Mouse (Mus musculus): Measurements from ENCODE around the gene Hist1h2bl. TPM values are rescaled to one million over a fixed set of nuclear protein-coding genes. Genes with fewer than 3 reads are reported as not detected.
A peak's percentile ranks its signal among the peaks of the same experiment; 100 is the strongest.
"Not testable (repeated sequence)": the region's sequence is repeated elsewhere in the genome, so short reads cannot be mapped to it uniquely, and the experiment has no call there.

Gene Hist1h2bl
- 2.1 and 3.0 TPM in 2 replicates for polyA plus RNA-seq (2014; fragmentation: Nextera tagmentation; extraction: Ambion mirVana)

DNA sequence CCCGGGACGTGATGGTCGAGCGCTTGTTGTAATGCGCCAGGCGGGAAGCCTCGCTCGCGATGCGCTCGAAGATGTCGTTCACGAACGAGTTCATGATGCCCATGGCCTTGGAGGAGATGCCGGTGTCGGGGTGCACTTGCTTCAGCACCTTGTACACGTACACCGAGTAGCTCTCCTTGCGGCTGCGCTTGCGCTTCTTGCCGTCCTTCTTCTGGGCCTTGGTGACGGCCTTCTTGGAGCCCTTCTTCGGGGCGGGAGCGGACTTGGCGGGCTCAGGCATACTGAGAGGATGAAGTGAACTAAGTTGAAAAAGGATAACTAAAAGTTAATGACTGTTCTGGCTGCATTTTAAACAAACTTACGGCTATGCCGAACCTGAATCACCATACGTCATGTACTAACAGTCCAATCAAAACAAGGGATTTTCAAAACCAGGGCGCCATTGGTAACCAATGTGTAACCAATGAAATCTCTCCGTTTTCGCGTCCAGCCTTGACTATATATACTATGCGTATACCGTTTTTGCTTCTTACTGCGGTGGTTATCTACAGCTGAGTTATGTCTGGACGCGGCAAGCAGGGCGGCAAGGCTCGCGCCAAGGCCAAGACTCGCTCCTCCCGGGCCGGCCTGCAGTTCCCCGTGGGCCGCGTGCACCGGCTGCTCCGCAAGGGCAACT, at the start of gene Hist1h2bl, which contains the start of gene Hist1h2ai:
TSS of gene Hist1h2bl (minus strand) at position 280 of the 676 bp plus-strand sequence.
TSS of gene Hist1h2ai (plus strand) at position 559 of the 676 bp plus-strand sequence.
- H3K4me3 ChIP-seq (ENCODE audit: low read depth, low read length) = peak within 1 kb of the TSS; percentile 47

DNA sequence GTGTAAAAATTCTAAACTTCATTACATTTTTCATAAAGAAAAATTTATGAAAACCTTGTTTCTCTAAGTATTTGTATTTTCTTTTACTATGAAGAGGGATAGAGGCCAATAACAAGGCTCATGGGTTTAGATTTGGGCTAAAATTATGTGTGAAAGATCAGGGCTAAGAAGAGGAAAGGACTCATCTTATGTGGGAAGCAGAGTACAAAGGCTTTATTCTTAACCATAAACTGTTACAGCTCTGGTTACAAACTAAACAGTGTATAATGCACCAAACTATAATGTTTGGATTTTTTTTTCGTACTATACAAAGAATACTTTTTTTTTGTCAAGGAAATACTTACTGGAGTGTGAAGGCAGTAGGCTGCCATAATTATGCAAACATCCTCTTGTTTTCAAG, 39.8 kb upstream of the Hist1h2bl start:
- no peaks in the 10 kb centered on the region for H3K27me3 ChIP-seq (ENCODE audit: control insufficient read depth, insufficient read depth, low read length)
- 74% methylated on average over 1 of the region's 1 CpGs for WGBS
- H3K4me1 ChIP-seq (replicated peaks; ENCODE audit: control insufficient read depth, insufficient read depth, low read length) = no peaks in the 10 kb centered on the region
- H3K36me3 ChIP-seq (ENCODE audit: control insufficient read depth, insufficient read depth, low read length) = no peaks in the 10 kb centered on the region
- ATAC-seq (ENCODE audit: low FRiP score) (no peak), DNase-seq (ENCODE audit: low spot score) (no peak)
- H3K27ac ChIP-seq (ENCODE audit: low read depth, low read length) = no peak overlapping the region
- H3K9ac ChIP-seq (ENCODE audit: low read depth, low read length) = no peak overlapping the region
- no peaks in the 10 kb centered on the region for H3K9me3 ChIP-seq (ENCODE audit: control insufficient read depth, low read length)
- no peak overlapping the region for H3K4me2 ChIP-seq (replicated peaks; ENCODE audit: low read depth, low read length)
- no peak overlapping the region for H3K4me3 ChIP-seq (ENCODE audit: low read depth, low read length)

More for the DNA sequence above, at the start of gene Hist1h2bl, which contains the start of gene Hist1h2ai:
- Histone ChIP-seq H3K4me2 (replicated peaks; ENCODE audit: low read depth, low read length) (peak within 1 kb of the TSS; percentile 87), H3K27ac (ENCODE audit: low read depth, low read length) (peak within 1 kb of the TSS; percentile 93), H3K9ac (ENCODE audit: low read depth, low read length) (peak within 1 kb of the TSS; percentile 77)
- not testable (repeated sequence) for H3K9me3 ChIP-seq (ENCODE audit: control insufficient read depth, low read length); H3K36me3 ChIP-seq (ENCODE audit: control insufficient read depth, insufficient read depth, low read length); H3K27me3 ChIP-seq (ENCODE audit: control insufficient read depth, insufficient read depth, low read length); H3K4me1 ChIP-seq (replicated peaks; ENCODE audit: control insufficient read depth, insufficient read depth, low read length)
- under 1% methylated on average over 23 of the region's 50 CpGs for WGBS
- ATAC-seq (ENCODE audit: low FRiP score) = peak; percentile 95
- peak; percentile 86 for DNase-seq (ENCODE audit: low spot score)

DNA sequence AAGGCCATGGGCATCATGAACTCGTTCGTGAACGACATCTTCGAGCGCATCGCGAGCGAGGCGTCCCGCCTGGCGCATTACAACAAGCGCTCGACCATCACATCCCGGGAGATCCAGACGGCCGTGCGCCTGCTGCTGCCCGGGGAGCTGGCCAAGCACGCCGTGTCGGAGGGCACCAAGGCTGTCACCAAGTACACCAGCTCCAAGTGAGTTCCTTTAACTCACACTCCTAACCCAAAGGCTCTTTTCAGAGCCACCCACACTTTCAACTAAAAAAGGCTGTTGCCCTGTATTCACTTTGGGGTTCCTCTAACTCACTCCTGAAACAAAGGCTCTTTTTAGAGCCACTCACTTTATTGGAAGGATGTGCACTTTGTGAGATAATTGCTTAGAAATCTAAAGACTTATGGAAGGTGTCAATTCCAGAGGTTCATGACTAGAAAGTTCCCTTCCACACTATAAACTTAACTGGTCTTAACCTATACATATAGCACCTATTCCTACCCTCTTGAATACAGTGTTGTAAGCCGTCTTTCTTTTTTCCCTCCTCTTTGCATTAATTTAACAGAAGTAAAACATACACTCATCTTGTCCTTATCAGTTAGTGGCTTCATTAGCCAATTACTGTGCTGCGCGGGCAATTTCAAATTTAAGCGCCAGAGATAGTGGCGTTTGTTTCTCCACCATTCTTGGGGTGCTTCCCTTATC, 38.5 kb upstream of the Hist1h2bl start:
- Histone ChIP-seq H3K27ac (ENCODE audit: low read depth, low read length) (peak overlapping the region; percentile 82), H3K4me2 (replicated peaks; ENCODE audit: low read depth, low read length) (peak overlapping the region; percentile 41), H3K9ac (ENCODE audit: low read depth, low read length) (peak overlapping the region; percentile 28; the same call in 1 of the 2 replicates), H3K4me3 (ENCODE audit: low read depth, low read length) (peak overlapping the region; percentile 39)
- not testable (repeated sequence) for H3K4me1 ChIP-seq (replicated peaks; ENCODE audit: control insufficient read depth, insufficient read depth, low read length); H3K9me3 ChIP-seq (ENCODE audit: control insufficient read depth, low read length); H3K36me3 ChIP-seq (ENCODE audit: control insufficient read depth, insufficient read depth, low read length); H3K27me3 ChIP-seq (ENCODE audit: control insufficient read depth, insufficient read depth, low read length)
- DNase-seq (ENCODE audit: low spot score) (peak; percentile 67), ATAC-seq (ENCODE audit: low FRiP score) (peak; percentile 13)
- WGBS = under 1% methylated on average over 10 of the region's 26 CpGs

DNA sequence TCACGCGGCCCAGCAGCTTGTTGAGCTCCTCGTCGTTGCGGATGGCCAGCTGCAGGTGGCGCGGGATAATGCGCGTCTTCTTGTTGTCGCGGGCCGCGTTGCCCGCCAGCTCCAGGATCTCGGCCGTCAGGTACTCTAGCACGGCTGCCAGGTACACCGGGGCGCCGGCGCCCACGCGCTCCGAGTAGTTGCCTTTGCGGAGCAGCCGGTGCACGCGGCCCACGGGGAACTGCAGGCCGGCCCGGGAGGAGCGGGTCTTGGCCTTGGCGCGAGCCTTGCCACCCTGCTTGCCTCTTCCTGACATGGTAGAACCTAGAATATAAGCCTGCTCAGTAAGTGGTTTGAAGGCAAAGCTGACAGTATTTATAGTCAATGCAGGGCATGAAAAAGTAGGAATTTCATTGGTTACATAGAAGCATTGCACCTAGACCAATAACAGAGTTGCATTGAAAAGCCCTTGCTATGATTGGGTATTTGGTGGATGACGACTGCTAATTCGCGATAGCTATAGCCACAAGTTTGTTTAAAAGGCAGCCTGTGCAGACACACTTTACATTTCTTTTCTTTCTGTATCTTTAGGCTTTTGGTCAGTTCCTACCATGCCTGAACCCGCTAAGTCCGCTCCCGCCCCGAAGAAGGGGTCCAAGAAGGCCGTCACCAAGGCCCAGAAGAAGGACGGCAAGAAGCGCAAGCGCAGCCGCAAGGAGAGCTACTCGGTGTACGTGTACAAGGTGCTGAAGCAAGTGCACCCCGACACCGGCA, 37.8 kb upstream of the Hist1h2bl start, which contains the start of the genes Hist1h2ak and Hist1h2bn:
TSS of gene Hist1h2ak (minus strand) at position 304 of the 762 bp plus-strand sequence.
TSS of gene Hist1h2bn (plus strand) at position 600 of the 762 bp plus-strand sequence.
- H3K36me3 ChIP-seq (ENCODE audit: control insufficient read depth, insufficient read depth, low read length); H3K4me1 ChIP-seq (replicated peaks; ENCODE audit: control insufficient read depth, insufficient read depth, low read length); H3K27me3 ChIP-seq (ENCODE audit: control insufficient read depth, insufficient read depth, low read length); H3K9me3 ChIP-seq (ENCODE audit: control insufficient read depth, low read length): not testable (repeated sequence)
- WGBS = under 1% methylated on average over 33 of the region's 50 CpGs
- H3K4me2 ChIP-seq (replicated peaks; ENCODE audit: low read depth, low read length) = peak within 1 kb of the TSS; percentile 61
- peak; percentile 93 for ATAC-seq (ENCODE audit: low FRiP score)
- peak within 1 kb of the TSS; percentile 39 for H3K4me3 ChIP-seq (ENCODE audit: low read depth, low read length)
- peak within 1 kb of the TSS; percentile 49 for H3K9ac ChIP-seq (ENCODE audit: low read depth, low read length)
- DNase-seq (ENCODE audit: low spot score) = peak; percentile 78
- peak within 1 kb of the TSS; percentile 84 for H3K27ac ChIP-seq (ENCODE audit: low read depth, low read length)

DNA sequence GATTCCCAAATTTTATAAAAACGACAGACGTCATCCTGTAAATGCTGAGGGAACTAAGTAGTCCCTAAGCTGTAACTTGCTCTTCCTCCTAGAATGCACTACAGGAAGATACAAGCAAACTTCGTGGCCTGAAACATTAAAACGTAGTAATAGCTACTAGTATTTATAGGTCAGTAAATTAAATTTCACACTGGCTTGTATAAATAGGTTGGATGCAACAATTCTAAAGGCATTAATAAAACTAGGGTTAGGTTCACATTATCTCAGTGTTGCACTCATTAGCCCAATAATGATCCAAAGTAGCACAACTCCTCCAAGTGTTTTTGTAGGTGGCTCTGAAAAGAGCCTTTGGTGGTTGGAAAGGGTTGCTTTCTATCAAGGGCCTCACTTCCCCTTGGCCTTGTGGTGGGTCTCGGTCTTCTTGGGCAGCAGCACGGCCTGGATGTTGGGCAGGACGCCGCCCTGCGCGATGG, 37.1 kb upstream of the Hist1h2bl start:
- H3K27ac ChIP-seq (ENCODE audit: low read depth, low read length) = peak overlapping the region; percentile 84
- H3K4me3 ChIP-seq (ENCODE audit: low read depth, low read length) = peak overlapping the region; percentile 39
- 3% methylated on average over 10 of the region's 10 CpGs for WGBS
- no peaks in the 10 kb centered on the region for H3K4me1 ChIP-seq (replicated peaks; ENCODE audit: control insufficient read depth, insufficient read depth, low read length)
- no peaks in the 10 kb centered on the region for H3K36me3 ChIP-seq (ENCODE audit: control insufficient read depth, insufficient read depth, low read length)
- H3K9ac ChIP-seq (ENCODE audit: low read depth, low read length) = peak overlapping the region; percentile 49
- peak overlapping the region; percentile 61 for H3K4me2 ChIP-seq (replicated peaks; ENCODE audit: low read depth, low read length)
- ATAC-seq (ENCODE audit: low FRiP score) (no peak), DNase-seq (ENCODE audit: low spot score) (peak; percentile 54)
- H3K9me3 ChIP-seq (ENCODE audit: control insufficient read depth, low read length) = no peaks in the 10 kb centered on the region
- no peaks in the 10 kb centered on the region for H3K27me3 ChIP-seq (ENCODE audit: control insufficient read depth, insufficient read depth, low read length)

DNA sequence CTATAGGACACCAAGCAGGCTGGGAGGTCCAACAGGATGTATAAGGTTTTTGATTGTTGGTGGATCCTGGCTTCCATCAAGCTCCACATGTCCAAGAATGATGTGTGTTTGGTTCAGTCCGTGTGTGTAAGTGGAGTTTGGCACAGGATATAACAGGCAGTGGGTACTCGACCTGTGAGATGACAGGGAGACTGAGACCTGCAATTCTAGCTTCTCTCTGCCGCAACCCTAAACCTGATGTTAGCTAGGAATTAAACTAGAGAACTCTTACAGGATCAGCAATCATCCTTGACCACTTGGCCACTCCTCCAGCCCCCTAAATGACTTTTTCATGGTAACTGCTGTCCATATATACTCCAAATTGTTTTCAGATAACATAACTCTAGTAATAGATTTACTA, 36.4 kb upstream of the Hist1h2bl start:
- Histone ChIP-seq H3K9ac (ENCODE audit: low read depth, low read length) (no peak overlapping the region), H3K27ac (ENCODE audit: low read depth, low read length) (peak overlapping the region; percentile 59; the same call in 1 of the 2 replicates)
- DNase-seq (ENCODE audit: low spot score) = peak; percentile 38

DNA sequence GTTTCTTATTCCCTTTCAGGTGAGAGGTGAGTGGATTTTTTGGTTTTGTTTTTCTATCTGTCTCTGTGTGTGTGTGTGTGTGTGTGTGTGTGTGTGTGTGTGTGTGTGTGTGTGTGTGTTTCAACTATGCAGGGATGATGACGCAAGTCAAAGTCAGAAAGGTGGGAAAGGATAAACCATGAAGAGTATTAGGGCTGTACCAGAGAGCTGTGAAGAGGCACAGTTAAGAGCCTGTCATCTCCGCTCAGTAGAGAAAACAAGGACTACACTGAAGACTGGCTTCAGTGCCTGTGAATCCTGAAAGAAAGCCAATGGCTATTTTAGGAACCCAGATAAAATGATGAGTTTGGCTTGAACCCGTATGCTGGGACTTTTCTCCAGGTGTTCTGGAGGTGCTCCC, 35.9 kb upstream of the Hist1h2bl start:
- H3K4me3 ChIP-seq (ENCODE audit: low read depth, low read length) = no peak overlapping the region
- peak overlapping the region; percentile 59 for H3K27ac ChIP-seq (ENCODE audit: low read depth, low read length)
- no peaks in the 10 kb centered on the region for H3K27me3 ChIP-seq (ENCODE audit: control insufficient read depth, insufficient read depth, low read length)
- no peaks in the 10 kb centered on the region for H3K36me3 ChIP-seq (ENCODE audit: control insufficient read depth, insufficient read depth, low read length)
- WGBS = 75% methylated on average over 3 of the region's 3 CpGs
- no peak overlapping the region for H3K4me2 ChIP-seq (replicated peaks; ENCODE audit: low read depth, low read length)
- ATAC-seq (ENCODE audit: low FRiP score) (no peak), DNase-seq (ENCODE audit: low spot score) (no peak)
- H3K9me3 ChIP-seq (ENCODE audit: control insufficient read depth, low read length) = no peaks in the 10 kb centered on the region
- no peaks in the 10 kb centered on the region; the same call in 1 of the 2 replicates for H3K4me1 ChIP-seq (replicated peaks; ENCODE audit: control insufficient read depth, insufficient read depth, low read length)
- H3K9ac ChIP-seq (ENCODE audit: low read depth, low read length) = no peak overlapping the region

More for the DNA sequence above, 36.4 kb upstream of the Hist1h2bl start:
- no peak for ATAC-seq (ENCODE audit: low FRiP score)
- WGBS = 49% methylated on average over 3 of the region's 3 CpGs
- Histone ChIP-seq H3K36me3 (ENCODE audit: control insufficient read depth, insufficient read depth, low read length) (no peaks in the 10 kb centered on the region), H3K4me3 (ENCODE audit: low read depth, low read length) (no peak overlapping the region), H3K4me2 (replicated peaks; ENCODE audit: low read depth, low read length) (no peak overlapping the region), H3K4me1 (replicated peaks; ENCODE audit: control insufficient read depth, insufficient read depth, low read length) (no peaks in the 10 kb centered on the region; the same call in 1 of the 2 replicates), H3K9me3 (ENCODE audit: control insufficient read depth, low read length) (no peaks in the 10 kb centered on the region), H3K27me3 (ENCODE audit: control insufficient read depth, insufficient read depth, low read length) (no peaks in the 10 kb centered on the region)

DNA sequence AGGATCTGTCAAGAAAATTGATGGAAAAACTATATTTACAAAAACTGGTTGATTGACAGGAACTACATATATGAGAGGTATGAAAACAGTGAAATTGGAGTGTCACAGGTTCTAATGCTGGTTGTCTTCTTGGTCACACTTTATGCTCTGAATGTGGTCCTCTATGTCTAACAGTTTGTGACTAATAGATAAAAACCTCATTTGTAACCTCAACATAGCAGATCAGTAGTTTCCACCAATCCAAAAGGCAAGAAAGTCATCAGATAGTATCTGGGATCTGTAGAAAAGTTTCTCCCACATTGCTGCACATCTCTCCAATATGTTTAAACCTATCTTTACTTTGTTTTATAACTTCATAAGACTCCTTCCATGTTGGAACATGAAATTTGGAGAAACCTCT, 35.5 kb upstream of the Hist1h2bl start:
- no peak overlapping the region for H3K4me2 ChIP-seq (replicated peaks; ENCODE audit: low read depth, low read length)

More for the DNA sequence above, 35.5 kb upstream of the Hist1h2bl start:
- ATAC-seq (ENCODE audit: low FRiP score) (no peak), DNase-seq (ENCODE audit: low spot score) (no peak)
- H3K9ac ChIP-seq (ENCODE audit: low read depth, low read length) = no peak overlapping the region
- H3K4me3 ChIP-seq (ENCODE audit: low read depth, low read length) = no peak overlapping the region
- H3K4me1 ChIP-seq (replicated peaks; ENCODE audit: control insufficient read depth, insufficient read depth, low read length) = no peaks in the 10 kb centered on the region; the same call in 1 of the 2 replicates
- H3K27me3 ChIP-seq (ENCODE audit: control insufficient read depth, insufficient read depth, low read length) = no peaks in the 10 kb centered on the region
- no peaks in the 10 kb centered on the region for H3K9me3 ChIP-seq (ENCODE audit: control insufficient read depth, low read length)
- no peaks in the 10 kb centered on the region for H3K36me3 ChIP-seq (ENCODE audit: control insufficient read depth, insufficient read depth, low read length)
- H3K27ac ChIP-seq (ENCODE audit: low read depth, low read length) = 0 out of 2 replicates have a peak overlapping the region, but pooled peaks have one; percentile 59
